Mouse (Mus musculus) brain, embryonic 14.5 days (tissue): ENCODE results near the gene Kcnb1.

Experiments used
- CTCF ChIP-seq: fragments of 200-500 bp; IDR thresholded peaks from 2 replicates; pipeline ENCODE4 v1.5.1; 2012; ENCODE audit warnings: inconsistent platforms, mild to moderate bottlenecking, moderate library complexity, borderline replicate concordance; ENCODE audit not compliant: insufficient read depth, insufficient read length; ENCODE audit errors: extremely low read depth
- POLR2A ChIP-seq: fragments of 200-500 bp; IDR thresholded peaks from 2 replicates; pipeline ENCODE4 v1.6.1; 2012; ENCODE audit warnings: mild to moderate bottlenecking, inconsistent platforms, borderline replicate concordance; ENCODE audit not compliant: poor library complexity, insufficient read depth, insufficient read length, severe bottlenecking; ENCODE audit errors: extremely low read depth

DNA sequence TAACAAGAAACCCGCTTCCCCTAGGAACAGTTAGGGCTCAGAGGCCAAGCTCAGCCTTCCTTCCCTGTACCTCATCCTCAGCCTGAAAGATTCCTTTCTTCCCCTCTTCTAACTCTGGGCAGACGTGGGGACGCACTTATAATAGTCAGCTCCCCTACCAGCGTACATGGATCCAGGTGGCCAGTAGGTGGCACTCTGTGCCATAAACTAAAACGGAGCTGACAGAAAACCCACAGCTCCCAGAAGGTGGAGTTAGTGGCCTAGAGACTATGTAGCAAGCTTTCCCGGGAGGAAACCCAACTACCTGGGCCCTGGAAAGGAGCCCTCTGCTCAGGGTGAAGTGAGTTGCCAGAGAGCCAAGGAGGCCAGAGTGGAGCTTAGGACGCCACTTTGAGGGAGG is 32.2 kb upstream of the Kcnb1 start:
- TF ChIP-seq POLR2A (no peak), CTCF (peak; percentile 89)
